Mouse (Mus musculus) ES-E14 (cell line): ENCODE results near the gene Timm13. TPM values are rescaled to one million over a fixed set of nuclear protein-coding genes. Genes with fewer than 3 reads are reported as not detected.
A peak's percentile ranks its signal among the peaks of the same experiment; 100 is the strongest.

Source experiments
- DNase-seq: peaks from one replicate; pipeline ENCODE4 v3.0.0-alpha.2; 2013; ENCODE audit warnings: low read depth, low spot score
- H3K27ac ChIP-seq: 2 replicates; pipeline ENCODE4 v1.5.1; 2012; ENCODE audit warnings: low read depth, mild to moderate bottlenecking, low read length, moderate library complexity, mixed read lengths; ENCODE audit not compliant: poor library complexity, insufficient read depth, severe bottlenecking
- H3K36me3 ChIP-seq: 2 replicates; pipeline ENCODE4 v1.6.1; 2012; ENCODE audit warnings: mild to moderate bottlenecking, low read length, moderate library complexity, mixed read lengths; ENCODE audit not compliant: control insufficient read depth, poor library complexity, insufficient read depth, severe bottlenecking
- H3K4me1 ChIP-seq, 2 experiments: fragments of 150-350 bp in 1 of 2; sonication (generic) in 1 of 2; 2 replicates each; pipeline ENCODE4 v1.6.1; 2012; ENCODE audit warnings: low read length in 2 of 2, mild to moderate bottlenecking in 1 of 2, mixed read lengths in 1 of 2; ENCODE audit not compliant: control insufficient read depth in 2 of 2, insufficient read depth in 2 of 2, poor library complexity in 1 of 2
- H3K4me3 ChIP-seq, 2 experiments: fragments of 150-350 bp in 1 of 2; sonication (generic) in 1 of 2; 2 replicates each; pipeline ENCODE4 v1.5.1; 2012; ENCODE audit warnings: low read length in 2 of 2, low read depth in 1 of 2, mild to moderate bottlenecking in 1 of 2, mixed read lengths in 1 of 2; ENCODE audit not compliant: insufficient read depth in 1 of 2, poor library complexity in 1 of 2, severe bottlenecking in 1 of 2
- H3K9ac ChIP-seq: 2 replicates; pipeline ENCODE4 v1.6.1; 2012; ENCODE audit warnings: low read depth, mild to moderate bottlenecking, low read length, mixed read lengths; ENCODE audit not compliant: poor library complexity, insufficient read depth, severe bottlenecking
- H3K9me3 ChIP-seq: fragments of 150-350 bp; sonication (generic); 2 replicates; pipeline ENCODE4 v1.6.1; 2012; ENCODE audit warnings: low read depth, mild to moderate bottlenecking, low read length; ENCODE audit not compliant: control insufficient read depth, insufficient read depth
- CHD2 ChIP-seq: IDR thresholded peaks from 2 replicates; pipeline ENCODE4 v1.6.1; 2014; ENCODE audit warnings: mild to moderate bottlenecking, low read depth, low read length, inconsistent platforms
- HCFC1 ChIP-seq: IDR thresholded peaks from 2 replicates; pipeline ENCODE4 v1.6.1; 2012; ENCODE audit warnings: low read length, inconsistent platforms, borderline replicate concordance; ENCODE audit not compliant: insufficient read depth
- MAFK ChIP-seq: IDR thresholded peaks from 2 replicates; pipeline ENCODE4 v1.6.1; 2014; ENCODE audit warnings: mild to moderate bottlenecking, low read depth, low read length, inconsistent platforms; ENCODE audit not compliant: insufficient read depth
- ZC3H11A ChIP-seq: IDR thresholded peaks from 2 replicates; pipeline ENCODE4 v1.6.1; 2012; ENCODE audit warnings: low read depth, mild to moderate bottlenecking, inconsistent platforms, low read length, borderline replicate concordance
- ZNF384 ChIP-seq: IDR thresholded peaks from 2 replicates; pipeline ENCODE4 v1.6.1; 2012; ENCODE audit warnings: low read depth, low read length, inconsistent platforms
- in situ Hi-C, 2 experiments: fragments of 600-800 bp; cut with MboI; formaldehyde crosslinking; loops; one replicate each; pipeline ENCODE4 v1.15.1; 2025; ENCODE audit warnings: low sequenced_read_pairs in 2 of 2, inconsistent platforms in 1 of 2; ENCODE audit not compliant: unreplicated experiment in 2 of 2
- total RNA-seq: library from RNA; depleted of rRNA; stranded (reverse); fragments of 300-350 nt; gene quantifications from 2 replicates; pipeline ENCODE4 v1.2.3, GENCODE M21; 2012

Timm13 gene
- total RNA-seq, 1 experiment: 244 TPM

GRCm38 (mm10) chr10:80897861-80898510 is 2.8 kb downstream of the Timm13 start:
- Histone ChIP-seq H3K4me3 (peak overlapping the region; percentile 34 to 50), H3K27ac (no peak overlapping the region), H3K4me1 (peaks cover 0 to 14% of the 10 kb centered on the region in 2 experiments; a peak in 1 of 4 replicates), H3K9ac (peak overlapping the region; percentile 44), H3K36me3 (peaks cover 20% of the 10 kb centered on the region), H3K9me3 (no peaks in the 10 kb centered on the region)
- in situ Hi-C loops: no loop called here
- TF ChIP-seq CHD2: no peak
- peak; percentile 37 for DNase-seq

DNA sequence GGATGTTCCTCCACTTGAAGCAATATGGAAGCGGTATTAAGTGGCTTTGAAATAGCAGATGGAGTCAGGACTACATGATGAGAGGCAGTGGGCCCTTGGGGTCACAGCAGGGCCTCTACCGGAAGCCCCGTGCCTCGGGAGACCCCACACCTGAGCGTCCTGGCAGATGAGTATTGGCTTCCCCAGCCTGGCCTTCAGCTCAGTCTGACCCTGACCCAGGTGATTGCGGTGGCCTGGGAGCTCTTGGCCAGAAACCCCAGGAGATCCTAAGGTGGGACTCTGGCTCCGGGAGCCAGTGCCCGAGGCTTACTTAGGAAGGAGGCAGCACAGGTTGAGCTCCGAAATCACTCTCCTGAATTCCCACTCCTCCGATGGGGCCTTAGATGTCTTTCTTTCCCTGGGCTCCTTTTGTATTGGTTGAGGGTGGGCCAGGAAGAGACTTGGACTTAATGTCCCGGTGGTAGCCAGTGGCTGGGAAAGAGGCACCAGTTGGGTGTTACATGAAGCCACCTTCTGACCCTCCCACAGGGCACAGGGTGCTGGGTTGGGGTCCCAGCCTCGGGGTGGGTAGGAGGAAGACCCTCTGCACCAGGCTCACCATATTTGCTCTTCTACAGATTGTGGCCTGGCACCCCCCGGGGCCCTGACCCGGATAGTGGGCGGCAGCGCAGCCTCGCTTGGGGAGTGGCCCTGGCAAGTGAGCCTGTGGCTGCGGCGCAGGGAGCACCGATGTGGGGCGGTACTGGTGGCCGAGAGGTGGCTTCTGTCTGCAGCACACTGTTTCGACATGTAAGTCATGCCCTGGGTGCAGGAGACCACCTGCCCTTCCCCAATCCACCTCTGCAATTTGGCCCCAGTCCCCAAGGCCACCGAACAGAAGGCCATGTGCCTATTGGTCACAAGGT is 3.9 kb downstream of the Timm13 start:
- H3K4me1 ChIP-seq: peaks cover 0 to 14% of the 10 kb centered on the region in 2 experiments; a peak in 1 of 4 replicates
- no peak overlapping the region for H3K27ac ChIP-seq
- no peak for DNase-seq
- no peak for TF ChIP-seq ZC3H11A
- TF ChIP-seq ZNF384: no peak
- TF ChIP-seq MAFK: no peak
- H3K4me3 ChIP-seq: no peak overlapping the region; a peak in 1 of 4 replicates
- no peaks in the 10 kb centered on the region for H3K9me3 ChIP-seq
- in situ Hi-C loops: no loop called here
- H3K36me3 ChIP-seq: peaks cover 14% of the 10 kb centered on the region
- no peak overlapping the region for H3K9ac ChIP-seq

DNA sequence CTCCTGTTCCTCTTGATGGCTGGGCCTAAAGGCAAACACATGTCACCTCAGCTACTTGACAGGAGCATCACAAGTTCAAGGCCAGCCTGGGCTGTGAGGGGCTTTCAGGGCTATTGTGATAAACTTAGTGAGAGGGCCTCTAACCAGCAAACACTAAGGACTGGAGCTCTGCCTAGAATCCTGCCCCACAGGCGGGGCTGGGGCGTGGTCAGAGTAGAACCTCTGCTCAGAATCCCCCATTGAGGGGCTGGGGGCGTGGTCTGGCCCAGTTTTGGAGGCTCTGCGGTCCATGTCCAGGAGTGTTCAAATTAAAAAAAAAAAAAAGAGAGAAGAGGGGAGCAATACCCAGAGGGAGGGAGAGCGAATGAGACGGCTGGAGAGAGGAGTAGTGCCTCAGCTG is 5.1 kb downstream of the Timm13 start:
- Histone ChIP-seq H3K27ac (no peak overlapping the region), H3K9ac (no peak overlapping the region), H3K4me1 (peaks cover 0 to 14% of the 10 kb centered on the region in 2 experiments; a peak in 1 of 4 replicates), H3K36me3 (peaks cover 14% of the 10 kb centered on the region), H3K9me3 (no peaks in the 10 kb centered on the region), H3K4me3 (no peak overlapping the region)
- TF ChIP-seq ZC3H11A: no peak
- no peak for TF ChIP-seq HCFC1
- TF ChIP-seq CHD2: no peak
- no peak for TF ChIP-seq ZNF384
- TF ChIP-seq MAFK: no peak
- no peak for DNase-seq
- in situ Hi-C loops: no loop called here

DNA sequence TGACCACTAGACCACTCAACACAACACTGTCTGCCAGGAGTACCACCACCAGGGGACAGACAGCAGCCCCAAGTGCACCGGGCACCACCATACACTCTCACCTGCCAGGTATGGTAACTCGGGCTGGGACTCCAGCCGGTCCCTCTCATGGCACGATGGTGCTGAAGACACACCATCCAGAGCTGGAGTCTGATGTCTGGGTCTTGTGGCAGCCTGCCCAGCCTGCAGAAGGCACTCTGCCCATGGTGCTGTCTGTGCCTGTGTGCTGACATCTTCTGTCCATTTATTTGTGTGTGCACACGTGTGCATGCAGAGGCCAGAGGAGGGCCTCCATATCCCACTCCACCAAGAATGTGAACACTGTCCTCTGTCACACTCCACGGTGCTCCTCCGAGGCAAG is 5.7 kb downstream of the Timm13 start:
- H3K9me3 ChIP-seq: no peaks in the 10 kb centered on the region
- in situ Hi-C loops: no loop called here
- H3K27ac ChIP-seq: no peak overlapping the region
- H3K4me3 ChIP-seq: no peak overlapping the region
- TF ChIP-seq MAFK: no peak
- no peak for TF ChIP-seq CHD2
- no peak for TF ChIP-seq ZC3H11A
- TF ChIP-seq ZNF384: no peak
- TF ChIP-seq HCFC1: no peak
- H3K4me1 ChIP-seq: peaks cover 0 to 14% of the 10 kb centered on the region in 2 experiments; a peak in 1 of 4 replicates
- DNase-seq: no peak
- peaks cover 14% of the 10 kb centered on the region for H3K36me3 ChIP-seq
- no peak overlapping the region for H3K9ac ChIP-seq
